Mouse (Mus musculus): ENCODE data around the gene Rasa2.
A peak's percentile ranks its signal among the peaks of the same experiment; 100 is the strongest.
"Not testable (repeated sequence)": the region's sequence is repeated elsewhere in the genome, so short reads cannot be mapped to it uniquely, and the experiment has no call there.

Rasa2 gene

GRCm38 (mm10) chr9:96524972-96525506, 106.4 kb downstream of the Rasa2 start, which contains the start of gene Gm28729:
Gene Gm28729, minus strand, starts transcription at chr9:96525264.
- DNase-seq (ENCODE audit: low spot score), result no peak

DNA sequence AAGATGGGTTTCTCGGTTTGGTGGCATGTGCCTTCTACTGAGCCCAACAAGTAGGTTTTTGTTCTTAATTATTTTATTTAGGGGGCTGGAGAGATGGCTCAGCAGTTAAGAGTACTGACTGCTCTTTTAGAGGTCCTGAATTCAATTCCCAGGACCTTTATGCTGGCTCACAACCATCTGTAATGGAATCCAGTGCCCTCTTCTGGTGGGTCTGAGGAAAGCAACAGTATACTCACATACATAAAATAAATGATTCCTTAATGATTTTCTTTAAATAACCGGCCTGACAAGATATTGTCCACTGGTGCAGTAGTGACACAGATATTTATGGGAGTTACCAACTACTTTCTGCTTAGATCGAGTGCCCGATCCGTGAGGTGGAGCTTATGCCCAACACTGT, 108.3 kb downstream of the Rasa2 start:
- no peak for DNase-seq (ENCODE audit: low spot score)

GRCm38 (mm10) chr9:96521574-96521973, 109.8 kb downstream of the Rasa2 start:
- not testable (repeated sequence) for DNase-seq (ENCODE audit: low spot score)

DNA sequence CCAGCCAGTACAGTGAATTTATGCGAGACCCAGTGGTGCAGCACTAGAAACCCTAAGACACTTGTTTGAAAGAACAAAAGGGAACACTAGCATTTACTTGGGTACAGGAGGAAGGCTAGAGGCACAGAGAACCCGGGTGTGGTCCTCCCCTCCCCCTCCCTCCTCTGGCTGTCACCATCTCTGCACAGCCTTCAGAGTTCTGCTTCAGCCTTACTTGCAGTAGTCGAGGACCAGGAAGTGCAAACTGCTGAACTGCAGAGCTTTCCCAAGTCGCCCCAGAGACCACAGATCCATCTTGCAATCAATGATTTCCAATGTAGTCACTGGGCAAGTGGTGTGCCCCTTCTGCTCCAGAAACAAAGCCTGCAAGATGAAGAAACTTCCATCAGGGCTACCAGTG, 114.0 kb downstream of the Rasa2 start:
- no peak for DNase-seq (ENCODE audit: low spot score)

DNA sequence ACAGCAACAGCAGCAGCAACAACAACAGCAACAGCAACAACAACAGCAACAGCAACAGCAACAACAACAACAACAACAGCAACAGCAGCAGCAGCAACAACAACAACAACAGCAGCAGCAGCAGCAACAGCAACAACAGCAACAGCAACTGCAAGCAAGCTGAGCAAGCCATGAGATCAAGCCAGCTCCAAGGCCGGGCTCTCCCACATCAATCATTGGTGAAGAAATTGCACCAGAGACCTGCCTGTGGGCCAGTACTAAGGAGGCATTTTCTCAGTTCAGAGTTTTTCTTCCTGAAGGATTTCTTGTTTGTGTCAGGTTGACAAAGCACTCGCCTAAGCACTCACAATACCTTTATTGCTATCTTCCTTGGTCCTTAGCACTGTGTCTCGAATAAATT, 114.6 kb downstream of the Rasa2 start:
- DNase-seq (ENCODE audit: low spot score), result no peak

- no peak for DNase-seq (ENCODE audit: low spot score)
Observed at GRCm38 (mm10) chr9:96515737-96516136, 115.7 kb downstream of the Rasa2 start.

- DNase-seq (ENCODE audit: low spot score), result no peak
Observed at GRCm38 (mm10) chr9:96514278-96514677, 117.1 kb downstream of the Rasa2 start.

GRCm38 (mm10) chr9:96506011-96506498, 125.4 kb downstream of the Rasa2 start:
- peak; percentile 39 for DNase-seq (ENCODE audit: low spot score)

DNA sequence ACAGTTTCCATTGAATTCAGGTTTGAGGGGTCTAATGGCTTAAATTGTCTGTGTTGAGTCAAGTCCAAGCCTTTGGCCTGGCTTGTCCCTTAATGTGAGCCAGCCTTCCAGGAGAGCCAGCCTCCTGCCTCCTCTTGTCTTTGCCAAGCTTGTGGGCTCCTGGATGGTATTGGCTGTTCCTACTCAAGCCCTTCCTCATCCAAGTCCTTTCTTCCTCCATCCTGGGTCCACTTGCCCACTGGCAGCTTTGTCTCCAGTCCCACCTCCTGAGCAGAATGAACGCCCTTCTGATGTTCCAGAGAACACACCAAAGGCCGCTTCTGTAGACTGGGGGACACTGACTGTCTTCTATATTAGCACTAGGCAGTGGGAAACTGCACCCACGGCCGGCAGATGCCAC, 126.3 kb downstream of the Rasa2 start:
- no peak for DNase-seq (ENCODE audit: low spot score)

- DNase-seq (ENCODE audit: low spot score), result no peak
Observed at GRCm38 (mm10) chr9:96504116-96504895, 127.1 kb downstream of the Rasa2 start.

DNA sequence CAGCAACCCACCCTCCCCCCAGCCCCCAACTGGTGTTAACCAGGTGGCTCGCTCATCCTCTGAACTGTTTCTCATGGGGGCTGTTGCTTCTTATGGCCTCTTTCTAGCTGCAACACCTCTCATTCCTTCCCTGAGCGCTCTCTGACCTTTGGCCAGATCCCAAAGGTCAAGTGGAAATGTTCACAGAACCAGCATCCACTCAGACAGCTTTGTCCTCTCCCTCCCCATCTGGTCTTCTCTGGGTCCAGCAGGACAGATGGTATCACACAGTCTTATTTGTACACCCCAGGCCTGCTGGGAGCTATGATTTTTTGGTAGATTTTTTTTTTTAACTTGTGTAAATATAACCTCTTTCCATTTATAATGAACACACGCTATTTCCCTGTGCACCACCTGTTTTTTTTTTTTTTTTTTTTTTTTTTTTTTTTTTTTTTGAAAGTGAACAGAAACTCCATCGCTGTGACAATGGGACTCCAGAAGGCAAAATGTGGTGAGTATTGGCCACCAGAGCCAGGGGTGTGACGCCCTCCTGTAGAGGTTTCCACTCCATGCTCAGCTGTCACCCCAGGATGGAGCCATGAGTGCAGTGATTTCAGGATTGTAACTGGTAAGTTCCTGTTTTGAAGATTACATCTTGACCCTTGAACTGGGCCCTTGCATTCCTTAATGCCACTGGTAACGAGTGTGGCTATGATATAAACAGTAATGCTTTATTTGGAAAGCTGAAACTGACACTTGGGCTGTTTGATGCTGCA, 128.4 kb downstream of the Rasa2 start:
- DNase-seq (ENCODE audit: low spot score), result no peak

DNA sequence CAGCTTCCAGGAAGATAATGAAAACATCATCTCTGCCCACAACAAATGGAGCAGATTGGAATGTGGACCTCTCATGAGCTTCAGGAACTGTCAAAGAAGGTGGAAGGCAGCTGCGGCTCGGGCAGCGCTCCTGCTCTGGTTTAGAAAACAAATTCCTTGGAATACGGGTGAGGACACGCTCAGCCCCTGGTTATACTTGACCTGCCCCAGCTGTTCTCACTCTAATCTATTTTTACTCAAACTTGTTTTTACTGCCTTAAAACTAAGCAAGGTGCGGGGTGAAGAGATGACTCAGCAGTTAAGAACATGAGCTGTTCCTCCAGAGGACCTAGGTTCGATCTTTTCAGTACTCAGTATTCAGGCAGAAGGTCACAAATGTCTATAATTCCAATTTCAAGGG, 130.2 kb downstream of the Rasa2 start:
- DNase-seq (ENCODE audit: low spot score), result no peak

- no peak for DNase-seq (ENCODE audit: low spot score)
Observed at GRCm38 (mm10) chr9:96493212-96493611, 138.2 kb downstream of the Rasa2 start.

GRCm38 (mm10) chr9:96491810-96492209, 139.6 kb downstream of the Rasa2 start:
- no peak for DNase-seq (ENCODE audit: low spot score)
